8 mouse cellular contexts compared by ENCODE assay signal in genomic region chr12:108792152-108792545, GRCm38 (mm10). TPM values are rescaled to one million over a fixed set of nuclear protein-coding genes. Genes with fewer than 3 reads are reported as not detected.
DNase-seq lines count a peak whose midpoint lies in the region; ATAC-seq lines count a peak whose summit lies in the region.

No protein-coding gene starts in this region.

- WGBS in hindbrain, embryonic 15.5 days, result under 1% methylated on average over 52 of the region's 52 CpGs

- H3K27ac ChIP-seq in hindbrain, embryonic 15.5 days (replicated peaks), result peak overlapping the region; percentile 99

- H3K4me3 ChIP-seq in hindbrain, embryonic 15.5 days, result peak overlapping the region; percentile 86
- H3K4me3 ChIP-seq in megakaryocyte, embryonic 14.5 days (replicated peaks), result peak overlapping the region; percentile 100

- peak overlapping the region; percentile 65 for H3K4me2 ChIP-seq in hindbrain, embryonic 15.5 days

- peak; percentile 77 for DNase-seq in T-cell, adult 2 months (ENCODE audit: low spot score)
- DNase-seq in cerebellum, postnatal 10 days, result peak; percentile 91
- peak; percentile 70 to 71 for DNase-seq in frontal cortex, postnatal 14 days (ENCODE audit: low spot score in 2 of 2)
- peak; percentile 55 to 76 for DNase-seq in left cerebral cortex, adult 9 months (ENCODE audit: low spot score in 2 of 2)
- DNase-seq in right cerebral cortex, postnatal 10 days (ENCODE audit: low spot score in 2 of 2), result peak; percentile 90 to 91
- DNase-seq in urinary bladder, postnatal 36 days (ENCODE audit: low spot score in 2 of 2), result peak; percentile 49 to 74

- H3K9me3 ChIP-seq in hindbrain, embryonic 15.5 days, result no peaks in the 10 kb centered on the region
- peaks cover 3% of the 10 kb centered on the region; the same call in 1 of the 2 replicates for H3K9me3 ChIP-seq in megakaryocyte, embryonic 14.5 days

- no peaks in the 10 kb centered on the region for H3K36me3 ChIP-seq in hindbrain, embryonic 15.5 days
- peaks cover 19% of the 10 kb centered on the region for H3K36me3 ChIP-seq in megakaryocyte, embryonic 14.5 days (replicated peaks; ENCODE audit: low read length)

- H3K9ac ChIP-seq in hindbrain, embryonic 15.5 days, result peak overlapping the region; percentile 72

- peaks cover 46% of the 10 kb centered on the region for H3K4me1 ChIP-seq in hindbrain, embryonic 15.5 days (replicated peaks)
- peaks cover 52% of the 10 kb centered on the region for H3K4me1 ChIP-seq in megakaryocyte, embryonic 14.5 days

- peak; percentile 37 for ATAC-seq in hindbrain, embryonic 15.5 days (ENCODE audit: low FRiP score, low read depth)

- H3K27me3 ChIP-seq in hindbrain, embryonic 15.5 days, result no peaks in the 10 kb centered on the region
- no peaks in the 10 kb centered on the region for H3K27me3 ChIP-seq in megakaryocyte, embryonic 14.5 days (replicated peaks)

RNA-seq across cellular contexts. Expression of gene Yy1, which starts 0.6 kb away (rescaled TPM):
- polyA plus RNA-seq in hindbrain, embryonic 15.5 days (2015; fragmentation: Nextera tagmentation; extraction: Ambion mirVana), result 13.4 and 15.1 TPM in 2 replicates
- 16.0 and 25.6 TPM in 2 replicates for polyA plus RNA-seq in megakaryocyte, embryonic 14.5 days (2012; ENCODE audit: insufficient read depth, low replicate concordance)

RNA-seq across cellular contexts. Expression of gene Slc25a29, which starts 43.5 kb away (rescaled TPM):
- polyA plus RNA-seq in hindbrain, embryonic 15.5 days (2015; fragmentation: Nextera tagmentation; extraction: Ambion mirVana), result 19.0 and 20.7 TPM in 2 replicates
- 1.4 and 1.5 TPM in 2 replicates for polyA plus RNA-seq in megakaryocyte, embryonic 14.5 days (2012; ENCODE audit: insufficient read depth, low replicate concordance)

RNA-seq across cellular contexts. Expression of gene Slc25a47, which starts 43.7 kb away (rescaled TPM):
- 6.6 and 7.4 TPM in 2 replicates for polyA plus RNA-seq in hindbrain, embryonic 15.5 days (2015; fragmentation: Nextera tagmentation; extraction: Ambion mirVana)
- polyA plus RNA-seq in megakaryocyte, embryonic 14.5 days (2012; ENCODE audit: insufficient read depth, low replicate concordance), result 1.2 TPM in 2 replicates

Comparison
In these comparisons a context has a peak if more than half of its experiments do, and no peak if none do; other contexts are left out.
1. Peak in every context shown above with its lines: DNase-seq, ATAC-seq, H3K4me3 ChIP-seq and H3K27ac ChIP-seq.